Mouse (Mus musculus) left cerebral cortex, adult 2 months (tissue): Measurements from ENCODE around the gene Pole4. TPM values are rescaled to one million over a fixed set of nuclear protein-coding genes. Genes with fewer than 3 reads are reported as not detected.

Source experiments
- DNase-seq, 2 experiments: peaks; one replicate each; pipeline ENCODE4 v3.0.0; 2021 to 2022; ENCODE audit warnings: low spot score in 2 of 2, mixed read lengths in 1 of 2; ENCODE audit errors: extremely low spot score in 1 of 2
- H3K27ac ChIP-seq: fragments of 200-600 bp; 2 replicates; pipeline ENCODE4 v1.8.1; 2022
- H3K4me3 ChIP-seq: fragments of 200-600 bp; 2 replicates; pipeline ENCODE4 v1.8.1; 2022
- CTCF ChIP-seq: fragments of 200-600 bp; IDR thresholded peaks from 2 replicates; pipeline ENCODE4 v1.8.1; 2022; ENCODE audit warnings: antibody characterized with exemption, mild to moderate bottlenecking, moderate library complexity
- intact Hi-C: fragments of 180-260 bp; cut with DNase I; formaldehyde crosslinking; loops from one replicate; pipeline ENCODE4 v1.15.1; 2025
- long read RNA-seq, 2 experiments: library from polyadenylated mRNA; stranded (forward); transcript quantifications; one replicate each; pipeline ENCODE4 v2.0.0; 2021; ENCODE audit warnings: borderline mapping rate in 2 of 2
- total RNA-seq, 2 experiments: library from RNA; stranded (reverse); gene quantifications; 2 replicates each; pipeline ENCODE4 v1.2.3; 2021

The Pole4 gene
- 10 to 100 TPM; 26.0 to 31.6 TPM for total RNA-seq
- long read RNA-seq, experiment 1, transcript Pole4-201 (4 exons, 1,769 nt), result major isoform, 21 of 24 reads
- long read RNA-seq, experiment 1, partial matches to known transcripts, result 0 of 24 reads
- long read RNA-seq, experiment 1, other reads (novel, unspliced or antisense), result 1 of 24 reads
- long read RNA-seq, experiment 2, transcript Pole4-201 (4 exons, 1,769 nt), result major isoform, 26 of 27 reads
- long read RNA-seq, experiment 2, partial matches to known transcripts, result 1 of 27 reads
- long read RNA-seq, experiment 2, other reads (novel, unspliced or antisense), result 0 of 27 reads

GRCm38 (mm10) chr6:82705221-82705620, at the start of gene Pole4:
Gene Pole4, minus strand, starts transcription at chr6:82705365.
- H3K4me3 ChIP-seq, result no peak within 1 kb of the TSS
- TF ChIP-seq CTCF, result no peak
- DNase-seq, result no peak
- intact Hi-C loops, result no loop called here
- H3K27ac ChIP-seq, result no peak within 1 kb of the TSS

GRCm38 (mm10) chr6:82754769-82755168, 49.6 kb upstream of the Pole4 start:
- H3K27ac ChIP-seq, result no peak overlapping the region
- no peak for DNase-seq
- H3K4me3 ChIP-seq, result no peak overlapping the region
- no peak for TF ChIP-seq CTCF
- intact Hi-C loops, result no loop called here

DNA sequence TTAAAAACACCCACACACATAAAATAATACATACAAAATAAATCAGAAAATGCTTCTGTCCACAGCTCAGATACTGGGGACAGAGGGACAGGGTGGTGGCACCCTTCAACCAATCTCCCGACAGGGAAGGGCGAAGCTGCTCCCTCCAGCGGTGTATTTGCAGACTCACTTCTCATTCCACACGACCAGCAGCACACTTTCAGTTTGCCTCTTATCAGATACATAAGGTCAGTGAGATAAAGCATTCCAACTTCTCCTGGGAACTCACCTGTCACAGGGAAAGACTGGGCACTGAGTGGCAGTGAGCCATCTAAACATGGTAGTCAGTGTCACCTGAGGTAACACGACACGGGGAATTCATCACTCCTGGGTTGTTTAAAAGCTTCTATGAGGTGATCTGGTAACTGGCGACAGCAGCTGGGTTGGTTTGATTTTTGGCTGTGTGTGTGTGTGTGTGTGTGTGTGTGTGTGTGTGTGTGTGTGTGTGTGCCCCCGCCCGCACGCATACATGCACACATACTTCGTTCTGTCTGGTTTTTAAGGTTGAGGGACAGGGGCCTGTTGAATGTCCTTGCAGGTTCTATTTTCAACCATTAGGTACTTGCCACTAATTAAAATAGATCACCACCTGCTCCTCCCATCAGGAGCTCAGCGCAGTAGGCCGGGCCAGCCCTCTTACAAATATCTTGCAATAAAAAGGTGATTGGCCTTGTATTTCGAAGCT, 48.6 kb upstream of the Pole4 start:
- no peak for DNase-seq
- Histone ChIP-seq H3K4me3 (no peak overlapping the region), H3K27ac (no peak overlapping the region)
- no peak for TF ChIP-seq CTCF
- intact Hi-C loops, result no loop called here

GRCm38 (mm10) chr6:82753061-82753460, 47.9 kb upstream of the Pole4 start:
- TF ChIP-seq CTCF, result no peak
- intact Hi-C loops, result no loop called here
- DNase-seq, result no peak
- Histone ChIP-seq H3K27ac (no peak overlapping the region), H3K4me3 (no peak overlapping the region)

- no peak for DNase-seq
- H3K4me3 ChIP-seq, result no peak overlapping the region
- intact Hi-C loops, result no loop called here
- no peak overlapping the region for H3K27ac ChIP-seq
- TF ChIP-seq CTCF, result no peak
Observed at GRCm38 (mm10) chr6:82751791-82752190, 46.6 kb upstream of the Pole4 start.

DNA sequence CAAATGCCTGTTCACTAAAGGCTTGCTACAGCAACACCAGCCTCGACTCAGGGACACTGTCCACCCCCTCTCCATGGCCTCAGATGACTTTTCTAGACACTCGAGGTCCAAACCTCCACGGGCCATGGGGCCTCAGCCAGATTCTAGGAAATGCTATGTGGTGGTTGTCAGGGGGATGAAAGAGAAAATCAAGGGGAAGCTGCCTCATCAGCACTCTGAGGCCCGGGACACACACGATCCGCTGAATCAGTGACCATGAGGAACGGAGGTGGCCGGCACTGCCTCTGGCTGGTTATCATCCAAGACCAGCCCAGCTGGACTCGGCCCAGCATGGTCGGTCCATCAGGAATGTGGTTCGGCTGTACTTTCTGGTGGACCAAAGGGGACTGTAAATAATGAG, 45.9 kb upstream of the Pole4 start:
- intact Hi-C loops, result no loop called here

GRCm38 (mm10) chr6:82750063-82750462, 44.9 kb upstream of the Pole4 start:
- Histone ChIP-seq H3K4me3 (no peak overlapping the region), H3K27ac (no peak overlapping the region)
- DNase-seq, result no peak
- intact Hi-C loops, result no loop called here
- peak; percentile 23 for TF ChIP-seq CTCF

More for the DNA sequence above, 45.9 kb upstream of the Pole4 start:
- Histone ChIP-seq H3K4me3 (no peak overlapping the region), H3K27ac (no peak overlapping the region)
- TF ChIP-seq CTCF, result no peak
- DNase-seq, result no peak

DNA sequence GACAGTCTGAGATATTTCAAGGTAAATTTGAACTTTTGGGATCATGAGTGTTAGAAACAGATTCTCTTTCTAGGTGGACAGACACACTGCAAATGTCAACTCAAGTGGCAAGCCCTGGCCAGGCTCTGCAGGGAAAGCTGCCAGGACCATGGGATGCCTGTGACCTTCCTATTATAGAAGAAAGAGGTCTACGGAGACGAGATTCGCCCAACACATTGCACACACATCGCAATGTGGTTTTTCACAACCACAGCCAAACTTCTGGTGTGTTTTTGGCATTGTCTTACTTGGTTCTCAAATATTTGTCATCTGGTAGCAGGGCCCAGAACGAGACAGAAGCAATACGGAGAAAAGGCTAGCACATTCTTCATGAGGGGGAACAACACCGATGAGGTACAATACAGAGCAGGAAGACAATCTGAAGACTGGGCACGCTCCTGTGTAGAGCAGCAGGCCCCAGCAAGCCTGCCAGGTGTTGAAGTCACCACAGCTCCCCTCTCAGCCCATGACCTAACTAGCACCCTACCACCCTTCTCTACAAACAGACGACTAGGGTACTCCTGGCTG, 43.0 kb upstream of the Pole4 start:
- intact Hi-C loops, result no loop called here
- TF ChIP-seq CTCF, result no peak
- no peak for DNase-seq
- Histone ChIP-seq H3K4me3 (no peak overlapping the region), H3K27ac (no peak overlapping the region)

DNA sequence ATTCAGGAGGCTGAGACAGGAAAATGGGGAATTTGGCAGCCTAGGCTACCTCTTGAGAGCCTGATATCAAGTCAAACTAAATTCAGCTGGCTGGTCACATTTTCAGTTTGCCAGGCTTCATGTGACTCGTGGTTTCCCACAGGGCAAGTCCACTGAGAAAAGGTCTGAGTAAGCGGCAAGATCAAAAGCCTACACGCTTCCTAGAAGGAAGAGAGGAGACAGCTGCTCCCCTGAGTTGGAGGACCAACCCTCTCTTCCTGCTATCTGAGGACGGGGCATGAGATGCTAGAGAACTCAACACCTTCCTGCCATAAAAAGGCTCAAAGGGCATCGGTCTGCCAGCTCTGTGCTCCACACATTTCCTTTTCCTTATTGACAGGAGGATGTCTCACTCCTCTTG, 41.9 kb upstream of the Pole4 start:
- H3K27ac ChIP-seq, result no peak overlapping the region
- no peak for DNase-seq
- no peak for TF ChIP-seq CTCF
- H3K4me3 ChIP-seq, result no peak overlapping the region
- intact Hi-C loops, result no loop called here

- TF ChIP-seq CTCF, result no peak
- no peak for DNase-seq
- intact Hi-C loops, result no loop called here
- H3K27ac ChIP-seq, result no peak overlapping the region
- H3K4me3 ChIP-seq, result no peak overlapping the region
Observed at GRCm38 (mm10) chr6:82744553-82744952, 39.4 kb upstream of the Pole4 start.

DNA sequence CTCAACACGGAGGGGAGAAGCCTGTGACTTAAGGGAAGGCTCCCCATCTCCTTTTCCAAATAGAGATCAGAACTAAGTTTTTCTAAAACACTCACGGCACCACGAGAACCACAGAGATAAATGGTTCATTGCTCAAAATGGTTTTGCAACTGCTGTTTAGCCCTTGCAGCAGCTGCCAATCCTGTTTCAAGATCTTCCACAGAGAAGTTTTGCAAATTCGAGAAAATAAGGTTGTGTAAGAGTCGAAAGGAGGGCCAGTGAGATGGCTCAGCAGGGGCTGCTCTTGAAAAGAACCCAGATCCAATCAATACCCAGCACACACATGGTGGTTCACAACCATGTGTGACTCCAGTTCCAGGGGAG, 36.3 kb upstream of the Pole4 start:
- intact Hi-C loops, result loop anchor here (2.0 kb wide), 3 partner anchors 103 to 229 kb away; no protein-coding TSS in a partner anchor

GRCm38 (mm10) chr6:82740868-82741517, 35.8 kb upstream of the Pole4 start:
- intact Hi-C loops, result loop anchor here (2.0 kb wide), 3 partner anchors 104 to 230 kb away; no protein-coding TSS in a partner anchor
- TF ChIP-seq CTCF, result no peak
- Histone ChIP-seq H3K27ac (no peak overlapping the region), H3K4me3 (no peak overlapping the region)
- DNase-seq, result no peak

More for the DNA sequence above, 36.3 kb upstream of the Pole4 start:
- no peak overlapping the region for H3K4me3 ChIP-seq
- no peak overlapping the region for H3K27ac ChIP-seq
- no peak for DNase-seq
- no peak for TF ChIP-seq CTCF
